In genomic region chr13:42303180-42303929, GRCm38 (mm10) we compare ENCODE assay signal across 9 mouse cellular contexts. TPM values are rescaled to one million over a fixed set of nuclear protein-coding genes. Genes with fewer than 3 reads are reported as not detected.
A peak's percentile ranks its signal among the peaks of the same experiment; 100 is the strongest.
DNase-seq lines count a peak whose midpoint lies in the region; ATAC-seq and TF ChIP-seq lines count a peak whose summit lies in the region.
"Had no signal": no experiment of that assay in that cellular context is flagged by ENCODE, and none has a peak within 500 bp of the region (broad histone marks: within the 10 kb centered on the region; RNA-seq: fewer than 3 reads in every experiment).

No protein-coding gene starts in this region.

- peak; percentile 20 to 29 for DNase-seq in cerebellum, adult 2 months
- no peak for DNase-seq in cerebellum, postnatal 14 days
- no peak for DNase-seq in Patski (ENCODE audit: low read depth, low spot score)
- DNase-seq in heart, postnatal 4 days, result peak; percentile 34
- DNase-seq in lung, adult 18-20 months, result peak; percentile 25 to 56
- no peak for DNase-seq in layer of hippocampus, adult 8-10 months (ENCODE audit: low spot score in 2 of 2)
- DNase-seq in urinary bladder, postnatal 25 days (ENCODE audit: low spot score), result no peak
- DNase-seq in layer of hippocampus, postnatal 10 days (ENCODE audit: low spot score in 2 of 2), result no peak

- H3K4me3 ChIP-seq in cerebellum, adult 2 months (replicated peaks; ENCODE audit: insufficient read depth, low read depth, low read length), result no peak overlapping the region
- H3K4me3 ChIP-seq: embryonic facial prominence, embryonic 12.5 days had no signal

- H3K27me3 ChIP-seq in cerebellum, adult 2 months (ENCODE audit: control insufficient read depth, insufficient read depth, low read length), result peaks cover 3% of the 10 kb centered on the region; the same call in 1 of the 2 replicates
- H3K27me3 ChIP-seq in Patski, result no peaks in the 10 kb centered on the region

- no peak for ATAC-seq in Patski

- H3K27ac ChIP-seq in cerebellum, adult 2 months (ENCODE audit: insufficient read depth, low read length), result no peak overlapping the region
- H3K27ac ChIP-seq: embryonic facial prominence, embryonic 12.5 days had no signal

- CTCF ChIA-PET in Patski (lab: Charles Lee), result interaction anchor here (1.0 to 4.8 kb wide), 4 partner anchors 100 to 284 kb away, joined by 3 to 19 read pairs (median 4); no protein-coding TSS in a partner anchor

- no peaks in the 10 kb centered on the region for H3K4me1 ChIP-seq in cerebellum, adult 2 months (ENCODE audit: control insufficient read depth, insufficient read depth, low read length)

- TF ChIP-seq CTCF in cerebellum, adult 2 months (IDR thresholded peaks at IDR 0.05; ENCODE audit: borderline replicate concordance, insufficient read depth, low read depth, low read length), result no peak
- TF ChIP-seq CTCF in Patski (IDR thresholded peaks at IDR 0.05), result peak; percentile 73

- in situ Hi-C loops in Patski (cut with MboI; ENCODE audit: low pct_unique_long_range_greater_than_20kb), result loop anchor here (5.0 to 10.0 kb wide), 3 partner anchors 251 to 656 kb away; no protein-coding TSS in a partner anchor

- no peak for TF ChIP-seq POLR2A in cerebellum, adult 2 months (IDR thresholded peaks at IDR 0.05; ENCODE audit: borderline replicate concordance, insufficient read depth, low read length)

- WGBS in cerebellum, adult 2 months, result 41% methylated on average over 11 of the region's 11 CpGs

- POLR2A ChIA-PET in Patski (lab: Charles Lee), result interaction anchor here (0.6 to 3.1 kb wide), 19 partner anchors 25 to 638 kb away, joined by 3 to 17 read pairs (median 5); partner anchors contain the start of gene Hivep1

RNA-seq across cellular contexts. Expression of gene Edn1, which starts 2.1 kb away (rescaled TPM):
- polyA plus RNA-seq in cerebellum, adult 2 months (2012; rRNA removed), result 1.6 and 2.0 TPM in 2 replicates
- polyA plus RNA-seq in Patski (2021), result 152 TPM
- 10 to 100 TPM; 12.1 to 15.2 TPM for total RNA-seq in heart, postnatal 4 days (2021)
- total RNA-seq in layer of hippocampus, adult 8-10 months (2022), result 1 to 10 TPM; 1.6 to 2.6 (median 1.8) TPM
- total RNA-seq in layer of hippocampus, postnatal 10 days (2021), result 1 to 10 TPM; 1.6 to 2.5 TPM

Comparison
In these comparisons a context has a peak if more than half of its experiments do, and no peak if none do; other contexts are left out.
1. DNase-seq: peak in cerebellum, adult 2 months (2 of 2), heart, postnatal 4 days (single experiment) and lung, adult 18-20 months (2 of 2); none in cerebellum, postnatal 14 days (0 of 2), Patski (single experiment), layer of hippocampus, adult 8-10 months (0 of 2), urinary bladder, postnatal 25 days (single experiment) and layer of hippocampus, postnatal 10 days (0 of 2).